Mouse (Mus musculus): Measurements from ENCODE around the gene Tpm3.

Gene Tpm3

GRCm38 (mm10) chr3:90072294-90072693 lies at the start of gene Tpm3:
Gene Tpm3, plus strand, starts transcription at chr3:90072649.
- peak; percentile 62 for DNase-seq (ENCODE audit: low spot score)

GRCm38 (mm10) chr3:90034653-90035052 lies 37.8 kb upstream of the Tpm3 start:
- no peak for DNase-seq (ENCODE audit: low spot score)

- DNase-seq (ENCODE audit: low spot score), result no peak
These were observed 36.2 kb upstream of the Tpm3 start for GRCm38 (mm10) chr3:90036263-90036662.

- DNase-seq (ENCODE audit: low spot score), result no peak
These were observed 22.8 kb upstream of the Tpm3 start for GRCm38 (mm10) chr3:90049691-90050090.

GRCm38 (mm10) chr3:90051441-90052350 lies 20.8 kb upstream of the Tpm3 start, which contains the start of gene 4933434E20Rik:
Gene 4933434E20Rik, plus strand, starts transcription at chr3:90051636.
- DNase-seq (ENCODE audit: low spot score), result peak; percentile 85

- peak; percentile 96 for DNase-seq (ENCODE audit: low spot score)
These were observed 19.9 kb upstream of the Tpm3 start, which contains the start of gene Ubap2l for GRCm38 (mm10) chr3:90052351-90053241. Gene Ubap2l, minus strand, starts transcription at chr3:90052628.

- DNase-seq (ENCODE audit: low spot score), result no peak
These were observed 10.9 kb upstream of the Tpm3 start for GRCm38 (mm10) chr3:90061549-90061948.

GRCm38 (mm10) chr3:90062539-90062938 lies 9.9 kb upstream of the Tpm3 start:
- DNase-seq (ENCODE audit: low spot score), result no peak

GRCm38 (mm10) chr3:90064383-90064782 lies 8.1 kb upstream of the Tpm3 start:
- no peak for DNase-seq (ENCODE audit: low spot score)

- DNase-seq (ENCODE audit: low spot score), result no peak
These were observed 6.9 kb upstream of the Tpm3 start for GRCm38 (mm10) chr3:90065553-90065952.

GRCm38 (mm10) chr3:90067851-90068250 lies 4.6 kb upstream of the Tpm3 start:
- DNase-seq (ENCODE audit: low spot score), result no peak

GRCm38 (mm10) chr3:90069688-90070087 lies 2.8 kb upstream of the Tpm3 start:
- DNase-seq (ENCODE audit: low spot score), result no peak

GRCm38 (mm10) chr3:90076921-90077716 lies 4.7 kb downstream of the Tpm3 start:
- peak; percentile 90 for DNase-seq (ENCODE audit: low spot score)

GRCm38 (mm10) chr3:90078224-90078623 lies 5.8 kb downstream of the Tpm3 start:
- no peak for DNase-seq (ENCODE audit: low spot score)

- DNase-seq (ENCODE audit: low spot score), result peak; percentile 90
These were observed 6.8 kb downstream of the Tpm3 start for GRCm38 (mm10) chr3:90079133-90079762.

- DNase-seq (ENCODE audit: low spot score), result peak; percentile 79
These were observed 7.5 kb downstream of the Tpm3 start for GRCm38 (mm10) chr3:90079763-90080497.

GRCm38 (mm10) chr3:90080498-90080863 lies 8.0 kb downstream of the Tpm3 start:
- no peak for DNase-seq (ENCODE audit: low spot score)

- no peak for DNase-seq (ENCODE audit: low spot score)
These were observed 9.2 kb downstream of the Tpm3 start for GRCm38 (mm10) chr3:90081365-90082240.

- no peak for DNase-seq (ENCODE audit: low spot score)
These were observed 10.6 kb downstream of the Tpm3 start for GRCm38 (mm10) chr3:90083034-90083433.
